Mouse (Mus musculus): ENCODE results near the gene Pth2. TPM values are rescaled to one million over a fixed set of nuclear protein-coding genes. Genes with fewer than 3 reads are reported as not detected.

Gene Pth2
- total and polyA plus RNA-seq, 3 experiments = not detected

GRCm38 (mm10) chr7:45221680-45222079, 40.9 kb downstream of the Pth2 start:
- Histone ChIP-seq H3K4me3 (ENCODE audit: control insufficient read depth in 1 of 2, insufficient read depth in 1 of 2, low read depth in 2 of 2, low read length in 2 of 2) (no peak overlapping the region), H3K36me3 (ENCODE audit: control insufficient read depth in 1 of 2, insufficient read depth in 2 of 2, low read length in 2 of 2) (no peaks in the 10 kb centered on the region), H3K79me2 (ENCODE audit: control insufficient read depth, insufficient read depth, low read length, poor library complexity) (no peaks in the 10 kb centered on the region), H3K4me1 (ENCODE audit: control insufficient read depth in 1 of 2, insufficient read depth in 2 of 2, low read length in 2 of 2) (0 out of 4 replicates have a peak, but pooled peaks cover 0 to 2% of the 10 kb centered on the region in 2 experiments), H3K27me3 (ENCODE audit: control insufficient read depth in 1 of 2, insufficient read depth in 2 of 2, low read length in 2 of 2) (peaks cover 0 to 5% of the 10 kb centered on the region in 2 experiments; a peak in 3 of 4 replicates), H3K9ac (ENCODE audit: control insufficient read depth, low read depth, low read length, poor library complexity, severe bottlenecking) (no peak overlapping the region), H3K9me3 (replicated peaks; ENCODE audit: insufficient read depth, low read length) (no peaks in the 10 kb centered on the region), H3K27ac (ENCODE audit: control insufficient read depth, low read depth, low read length) (no peak overlapping the region)
- DNase-seq (ENCODE audit: low read depth, low spot score) = no peak
- TF ChIP-seq CHD1 (IDR thresholded peaks at IDR 0.05; ENCODE audit: low read depth, low read length) = no peak
- no peak for TF ChIP-seq POLR2AphosphoS5 (IDR thresholded peaks at IDR 0.05; ENCODE audit: borderline replicate concordance, low read depth, low read length)

GRCm38 (mm10) chr7:45224826-45225225, 44.0 kb downstream of the Pth2 start:
- DNase-seq (ENCODE audit: low read depth, low spot score) = no peak
- Histone ChIP-seq H3K9me3 (replicated peaks; ENCODE audit: insufficient read depth, low read length) (no peaks in the 10 kb centered on the region), H3K9ac (ENCODE audit: control insufficient read depth, low read depth, low read length, poor library complexity, severe bottlenecking) (no peak overlapping the region), H3K79me2 (ENCODE audit: control insufficient read depth, insufficient read depth, low read length, poor library complexity) (no peaks in the 10 kb centered on the region), H3K27me3 (ENCODE audit: control insufficient read depth in 1 of 2, insufficient read depth in 2 of 2, low read length in 2 of 2) (peaks cover 4 to 5% of the 10 kb centered on the region in 2 experiments), H3K4me1 (ENCODE audit: control insufficient read depth in 1 of 2, insufficient read depth in 2 of 2, low read length in 2 of 2) (peaks cover 0 to 2% of the 10 kb centered on the region in 2 experiments; a peak in 1 of 4 replicates), H3K36me3 (ENCODE audit: control insufficient read depth in 1 of 2, insufficient read depth in 2 of 2, low read length in 2 of 2) (no peaks in the 10 kb centered on the region), H3K4me3 (ENCODE audit: control insufficient read depth in 1 of 2, insufficient read depth in 1 of 2, low read depth in 2 of 2, low read length in 2 of 2) (no peak overlapping the region), H3K27ac (ENCODE audit: control insufficient read depth, low read depth, low read length) (no peak overlapping the region)
- TF ChIP-seq POLR2A (IDR thresholded peaks at IDR 0.05; ENCODE audit: control insufficient read depth in 1 of 2, insufficient read depth in 1 of 2, low read depth in 1 of 2, low read length in 2 of 2, poor library complexity in 1 of 2) (no peak), USF2 (IDR thresholded peaks at IDR 0.05; ENCODE audit: borderline replicate concordance in 1 of 2, insufficient read depth in 1 of 2, low read depth in 1 of 2, low read length in 2 of 2) (no peak), GATA1 (IDR thresholded peaks at IDR 0.05; ENCODE audit: low read depth, low read length) (no peak), RAD21 (IDR thresholded peaks at IDR 0.05; ENCODE audit: low read depth, low read length) (no peak), ZC3H11A (IDR thresholded peaks at IDR 0.05; ENCODE audit: low read depth, low read length) (no peak), SMC3 (IDR thresholded peaks at IDR 0.05; ENCODE audit: low read depth, low read length) (no peak), SIN3A (IDR thresholded peaks at IDR 0.05; ENCODE audit: low read length) (no peak), MXI1 (IDR thresholded peaks at IDR 0.05; ENCODE audit: low read depth, low read length) (no peak), CHD1 (IDR thresholded peaks at IDR 0.05; ENCODE audit: low read depth, low read length) (no peak), TBP (IDR thresholded peaks at IDR 0.05; ENCODE audit: low read depth, low read length) (no peak)

GRCm38 (mm10) chr7:45226421-45226820, 45.6 kb downstream of the Pth2 start:
- Histone ChIP-seq H3K9ac (ENCODE audit: control insufficient read depth, low read depth, low read length, poor library complexity, severe bottlenecking) (no peak overlapping the region), H3K27me3 (ENCODE audit: control insufficient read depth in 1 of 2, insufficient read depth in 2 of 2, low read length in 2 of 2) (peaks cover 4 to 5% of the 10 kb centered on the region in 2 experiments), H3K36me3 (ENCODE audit: control insufficient read depth in 1 of 2, insufficient read depth in 2 of 2, low read length in 2 of 2) (no peaks in the 10 kb centered on the region), H3K79me2 (ENCODE audit: control insufficient read depth, insufficient read depth, low read length, poor library complexity) (no peaks in the 10 kb centered on the region), H3K27ac (ENCODE audit: control insufficient read depth, low read depth, low read length) (no peak overlapping the region), H3K9me3 (replicated peaks; ENCODE audit: insufficient read depth, low read length) (no peaks in the 10 kb centered on the region), H3K4me1 (ENCODE audit: control insufficient read depth in 1 of 2, insufficient read depth in 2 of 2, low read length in 2 of 2) (peaks cover 0 to 2% of the 10 kb centered on the region in 2 experiments; a peak in 1 of 4 replicates), H3K4me3 (ENCODE audit: control insufficient read depth in 1 of 2, insufficient read depth in 1 of 2, low read depth in 2 of 2, low read length in 2 of 2) (no peak overlapping the region)
- TF ChIP-seq CTCF (IDR thresholded peaks at IDR 0.05 in 2 of 3, conservative IDR thresholded peaks at IDR 0.05 in 1 of 3; ENCODE audit: control insufficient read depth in 1 of 3, insufficient read depth in 1 of 3, low read depth in 2 of 3, low read length in 3 of 3, poor library complexity in 1 of 3, severe bottlenecking in 1 of 3) (no peak), ETS1 (IDR thresholded peaks at IDR 0.05; ENCODE audit: low read depth, low read length) (no peak), ZKSCAN1 (IDR thresholded peaks at IDR 0.05; ENCODE audit: low read depth, low read length) (no peak), UBTF (IDR thresholded peaks at IDR 0.05; ENCODE audit: borderline replicate concordance, insufficient read depth, low read depth, low read length) (no peak), MXI1 (IDR thresholded peaks at IDR 0.05; ENCODE audit: low read depth, low read length) (no peak), RCOR1 (IDR thresholded peaks at IDR 0.05; ENCODE audit: low read depth, low read length) (no peak), ZNF384 (IDR thresholded peaks at IDR 0.05; ENCODE audit: low read depth, low read length) (no peak), POLR2AphosphoS5 (IDR thresholded peaks at IDR 0.05; ENCODE audit: borderline replicate concordance, low read depth, low read length) (no peak), USF2 (IDR thresholded peaks at IDR 0.05; ENCODE audit: borderline replicate concordance in 1 of 2, insufficient read depth in 1 of 2, low read depth in 1 of 2, low read length in 2 of 2) (no peak), TAL1 (IDR thresholded peaks at IDR 0.05; ENCODE audit: low read length) (no peak), ZMIZ1 (IDR thresholded peaks at IDR 0.05; ENCODE audit: low read depth, low read length) (no peak), SMC3 (IDR thresholded peaks at IDR 0.05; ENCODE audit: low read depth, low read length) (no peak), RAD21 (IDR thresholded peaks at IDR 0.05; ENCODE audit: low read depth, low read length) (no peak)
- no peak for DNase-seq (ENCODE audit: low read depth, low spot score)

Measured in MEL (cell line).